Mouse (Mus musculus) limb, embryonic 13.5 days (tissue): ENCODE measurements around the gene Syde2. TPM values are rescaled to one million over a fixed set of nuclear protein-coding genes. Genes with fewer than 3 reads are reported as not detected.
A peak's percentile ranks its signal among the peaks of the same experiment; 100 is the strongest.

Experiments used
- ATAC-seq: fragments of 200-750 bp; cut with Nextera tagmentation; 2 replicates; pipeline ENCODE4 v1.8.0; 2017; ENCODE audit warnings: low read depth, moderate number of reproducible peaks, moderate TSS enrichment; ENCODE audit not compliant: low FRiP score
- H3K27ac ChIP-seq: fragments of 300-500 bp; sonication (generic); 2 replicates; pipeline ENCODE4 v1.5.1; 2015; ENCODE audit warnings: inconsistent platforms, mild to moderate bottlenecking, moderate library complexity
- H3K27me3 ChIP-seq: fragments of 300-500 bp; sonication (generic); 2 replicates; pipeline ENCODE4 v1.6.1; 2015; ENCODE audit warnings: mild to moderate bottlenecking, inconsistent platforms
- H3K36me3 ChIP-seq: fragments of 300-500 bp; sonication (generic); 2 replicates; pipeline ENCODE4 v1.6.1; 2015; ENCODE audit warnings: inconsistent platforms, mild to moderate bottlenecking, moderate library complexity
- H3K4me1 ChIP-seq: fragments of 300-500 bp; sonication (generic); 2 replicates; pipeline ENCODE4 v1.6.1; 2015; ENCODE audit warnings: inconsistent platforms
- H3K4me2 ChIP-seq: fragments of 300-500 bp; sonication (generic); replicated peaks from 2 replicates; pipeline ENCODE4 v1.6.1; 2015; ENCODE audit warnings: inconsistent platforms, mild to moderate bottlenecking, moderate library complexity
- H3K4me3 ChIP-seq: fragments of 300-500 bp; sonication (generic); 2 replicates; pipeline ENCODE4 v1.5.1; 2015; ENCODE audit warnings: moderate library complexity, mild to moderate bottlenecking, inconsistent platforms
- H3K9ac ChIP-seq: fragments of 300-500 bp; sonication (generic); 2 replicates; pipeline ENCODE4 v1.6.1; 2015; ENCODE audit warnings: mild to moderate bottlenecking, inconsistent platforms
- H3K9me3 ChIP-seq: fragments of 300-500 bp; sonication (generic); 2 replicates; pipeline ENCODE4 v1.6.1; 2016; ENCODE audit warnings: inconsistent platforms
- WGBS: fragments of 180-500 bp; shearing (Covaris S2); methylation state at CpG from one replicate; pipeline ENCODE4 v1.1.7; 2015; 5-methylcytosine and 5-hydroxymethylcytosine counted together
- polyA plus RNA-seq: library from polyadenylated mRNA; unstranded; fragments of >200 nt; fragmentation: Nextera tagmentation; extraction: Ambion mirVana; gene quantifications from 2 replicates; pipeline ENCODE4 v1.2.1, GENCODE M21; 2015

Gene Syde2
- polyA plus RNA-seq, 1 experiment from 2014 or later: 1.9 TPM

DNA sequence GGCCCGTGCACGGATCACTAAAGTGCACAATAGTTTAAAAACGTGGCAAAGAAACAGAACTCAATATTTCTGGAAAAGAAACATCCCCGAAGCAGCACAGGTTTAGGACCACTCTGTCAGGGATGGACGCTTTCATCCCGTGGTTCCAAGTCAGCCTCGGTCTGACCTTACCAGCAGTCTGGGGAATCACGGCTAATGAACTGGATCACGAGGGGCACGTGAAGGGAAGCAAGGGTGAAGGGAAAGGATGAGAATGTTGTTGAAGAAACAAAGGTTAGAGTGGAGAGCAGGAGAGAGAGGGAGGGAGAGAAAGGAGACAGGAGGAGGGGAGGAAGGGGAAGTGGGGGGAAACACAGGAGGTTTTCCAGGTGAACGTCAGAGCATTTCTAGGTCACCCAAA, 58.4 kb downstream of the Syde2 start:
- no peak for ATAC-seq
- H3K27me3 ChIP-seq: no peaks in the 10 kb centered on the region
- H3K4me3 ChIP-seq: no peak overlapping the region
- 81% methylated on average over 11 of the region's 11 CpGs for WGBS
- H3K4me1 ChIP-seq: peaks cover 15% of the 10 kb centered on the region
- H3K4me2 ChIP-seq: no peak overlapping the region
- no peaks in the 10 kb centered on the region for H3K9me3 ChIP-seq
- H3K27ac ChIP-seq: no peak overlapping the region
- no peak overlapping the region for H3K9ac ChIP-seq
- no peaks in the 10 kb centered on the region for H3K36me3 ChIP-seq

DNA sequence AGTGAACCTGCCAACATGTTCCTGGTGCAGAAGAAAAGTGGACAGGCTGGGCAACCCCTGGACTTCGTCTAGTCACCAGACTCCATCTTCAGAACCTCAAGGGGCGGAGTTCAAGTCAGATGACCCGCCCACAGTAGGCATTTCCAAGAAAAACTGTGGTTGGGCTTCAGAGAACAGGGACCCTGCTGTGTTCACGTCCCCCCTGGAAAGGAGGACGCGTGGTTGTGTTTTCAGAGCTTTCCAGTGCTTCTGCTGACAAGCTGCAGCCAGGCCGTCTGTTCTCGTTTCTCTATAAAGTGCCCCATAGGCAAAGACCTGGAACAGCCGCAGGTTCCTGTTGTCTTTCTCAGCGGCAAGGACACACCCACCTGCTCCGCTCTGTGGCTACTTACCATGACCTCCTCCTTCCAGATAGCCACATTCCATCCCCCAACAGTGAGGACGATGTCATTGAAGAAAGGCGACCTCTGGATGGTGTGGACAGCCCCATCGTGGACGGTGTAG, 60.1 kb downstream of the Syde2 start:
- no peak overlapping the region for H3K27ac ChIP-seq
- WGBS: 22% methylated on average over 15 of the region's 15 CpGs
- ATAC-seq: peak; percentile 59; the same call in 1 of the 2 replicates
- H3K9ac ChIP-seq: no peak overlapping the region
- peak overlapping the region; percentile 42 for H3K4me2 ChIP-seq
- H3K36me3 ChIP-seq: no peaks in the 10 kb centered on the region
- no peaks in the 10 kb centered on the region for H3K9me3 ChIP-seq
- H3K4me3 ChIP-seq: no peak overlapping the region
- H3K4me1 ChIP-seq: peaks cover 25% of the 10 kb centered on the region
- H3K27me3 ChIP-seq: no peaks in the 10 kb centered on the region

DNA sequence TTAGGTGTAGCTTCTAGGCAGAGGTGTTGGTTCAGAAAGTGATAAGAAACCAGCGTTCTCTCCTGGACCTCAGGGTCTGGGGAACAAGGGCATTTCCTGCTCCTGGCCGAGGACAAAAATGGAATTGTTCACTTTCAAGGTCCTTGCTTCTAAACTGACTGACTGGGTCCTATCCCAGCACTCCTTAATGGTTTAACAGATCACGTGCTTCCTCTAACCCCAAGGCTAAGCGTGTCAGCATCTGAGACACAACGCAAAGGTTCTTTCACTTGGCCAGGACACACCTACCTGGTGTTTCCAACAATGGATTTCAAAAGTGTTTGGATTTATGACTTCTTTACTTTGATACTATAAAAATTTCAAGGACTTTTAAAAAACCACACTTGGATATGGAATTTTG, 62.3 kb downstream of the Syde2 start:
- H3K4me2 ChIP-seq: no peak overlapping the region
- H3K4me1 ChIP-seq: peaks cover 26% of the 10 kb centered on the region
- peaks cover 3% of the 10 kb centered on the region; the same call in 1 of the 2 replicates for H3K27me3 ChIP-seq
- H3K9me3 ChIP-seq: no peaks in the 10 kb centered on the region
- H3K4me3 ChIP-seq: no peak overlapping the region
- H3K36me3 ChIP-seq: no peaks in the 10 kb centered on the region
- no peak for ATAC-seq
- 81% methylated on average over 5 of the region's 5 CpGs for WGBS
- H3K27ac ChIP-seq: no peak overlapping the region
- H3K9ac ChIP-seq: no peak overlapping the region

DNA sequence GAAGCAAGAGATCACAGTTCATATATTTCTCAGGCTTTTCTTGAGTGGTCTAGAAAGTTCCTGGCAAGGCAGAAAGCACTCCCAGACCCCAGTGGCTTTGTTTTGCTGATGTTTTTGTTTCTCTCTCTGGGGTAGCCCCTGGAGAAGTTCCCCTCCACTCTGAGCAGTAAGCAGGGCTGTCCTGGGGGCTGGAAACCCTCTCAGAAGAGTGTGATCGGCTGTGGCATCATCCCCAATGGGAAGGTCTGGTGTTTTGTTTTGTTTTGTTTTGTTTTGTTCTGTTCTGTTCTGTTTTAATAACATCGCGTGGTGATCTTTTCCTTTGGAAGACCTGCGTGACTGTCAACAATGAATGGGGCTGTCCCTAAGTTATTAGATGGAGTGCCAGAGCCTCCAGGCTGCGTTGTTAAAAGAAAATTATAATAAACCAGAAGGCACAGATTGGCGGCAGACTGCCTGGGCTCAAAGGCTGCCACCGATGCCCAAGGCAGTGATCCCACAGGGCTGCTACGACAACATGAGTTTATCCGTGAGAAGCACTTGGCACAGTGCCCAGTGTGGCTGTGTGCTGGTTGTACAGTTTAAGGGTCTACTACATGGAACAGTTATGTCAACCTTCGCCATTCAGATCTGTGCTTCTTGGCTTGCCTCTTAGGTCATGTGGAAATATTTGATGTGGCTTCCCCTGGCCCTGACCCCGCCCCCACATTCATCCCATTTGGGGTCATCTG, 63.8 kb downstream of the Syde2 start:
- Histone ChIP-seq H3K9ac (no peak overlapping the region), H3K36me3 (no peaks in the 10 kb centered on the region), H3K27me3 (peaks cover 4% of the 10 kb centered on the region; the same call in 1 of the 2 replicates), H3K4me1 (peaks cover 22% of the 10 kb centered on the region), H3K4me2 (0 out of 2 replicates have a peak overlapping the region, but pooled peaks have one; percentile 19), H3K27ac (peak overlapping the region; percentile 63; the same call in 1 of the 2 replicates), H3K9me3 (no peaks in the 10 kb centered on the region), H3K4me3 (no peak overlapping the region)
- 38% methylated on average over 11 of the region's 11 CpGs for WGBS
- peak; percentile 58; the same call in 1 of the 2 replicates for ATAC-seq

DNA sequence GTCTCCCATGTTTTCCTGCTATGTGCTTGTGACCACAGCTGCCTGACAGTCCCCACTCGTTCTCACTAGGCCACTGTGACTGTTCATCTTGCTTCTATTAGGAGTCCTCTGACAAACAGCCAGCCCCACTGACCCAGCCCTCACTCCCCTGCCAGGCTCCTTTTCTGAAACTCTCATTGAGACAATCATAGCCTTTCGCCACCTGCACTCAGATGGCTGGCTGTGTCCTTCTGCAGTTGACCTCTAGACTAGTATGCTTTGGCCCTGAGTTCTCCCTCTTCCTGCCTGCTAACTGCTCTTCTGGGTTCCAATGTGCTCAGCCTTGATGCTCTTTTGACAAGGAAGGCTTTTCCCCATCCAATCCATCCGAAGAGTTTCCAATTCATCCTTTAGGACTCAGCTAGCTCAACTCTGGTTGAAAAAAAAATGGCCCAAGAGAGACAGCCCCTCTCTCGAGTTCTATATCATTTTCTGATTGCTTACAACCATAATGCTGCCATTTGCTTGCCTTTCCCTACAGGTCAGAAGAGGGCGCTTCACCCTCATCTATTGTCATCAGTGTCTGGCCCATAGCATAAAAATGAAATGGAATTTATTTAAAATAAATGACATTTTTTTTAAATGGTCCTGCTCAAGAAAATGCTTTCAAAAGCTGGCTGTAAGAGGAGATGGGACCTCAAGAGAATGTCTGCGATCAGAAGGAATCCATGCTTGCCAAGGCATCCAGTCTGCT, 65.6 kb downstream of the Syde2 start:
- H3K4me3 ChIP-seq: no peak overlapping the region
- peaks cover 13% of the 10 kb centered on the region for H3K4me1 ChIP-seq
- H3K27me3 ChIP-seq: peaks cover 4% of the 10 kb centered on the region; the same call in 1 of the 2 replicates
- no peaks in the 10 kb centered on the region for H3K9me3 ChIP-seq
- no peak for ATAC-seq
- H3K27ac ChIP-seq: no peak overlapping the region
- H3K9ac ChIP-seq: no peak overlapping the region
- no peaks in the 10 kb centered on the region for H3K36me3 ChIP-seq
- 75% methylated on average over 6 of the region's 6 CpGs for WGBS
- no peak overlapping the region for H3K4me2 ChIP-seq

DNA sequence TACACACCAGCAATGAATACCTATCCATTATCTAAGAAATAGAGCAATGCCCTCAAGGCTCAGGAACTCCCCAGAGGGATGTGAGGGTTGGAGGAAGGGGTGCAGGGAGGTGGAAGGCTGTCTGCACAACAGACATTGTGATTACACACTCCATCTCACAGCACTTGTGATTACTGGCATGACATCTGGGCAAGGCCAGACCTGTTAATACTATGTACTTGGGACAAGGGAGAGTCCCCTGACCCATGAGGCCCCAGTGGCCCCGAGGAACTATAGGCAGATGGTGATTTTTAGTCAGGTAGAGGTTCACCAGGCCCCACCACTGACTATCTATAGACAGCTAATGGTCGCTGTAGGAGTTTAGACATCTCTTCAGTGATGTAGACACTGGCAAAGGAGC, 66.2 kb downstream of the Syde2 start:
- no peak overlapping the region for H3K4me2 ChIP-seq
- no peak overlapping the region for H3K9ac ChIP-seq
- no peaks in the 10 kb centered on the region for H3K36me3 ChIP-seq
- H3K4me1 ChIP-seq: peaks cover 13% of the 10 kb centered on the region
- no peak overlapping the region for H3K27ac ChIP-seq
- H3K9me3 ChIP-seq: no peaks in the 10 kb centered on the region
- ATAC-seq: no peak
- H3K4me3 ChIP-seq: no peak overlapping the region
- WGBS: 75% methylated on average over 2 of the region's 2 CpGs
- H3K27me3 ChIP-seq: peaks cover 4% of the 10 kb centered on the region; the same call in 1 of the 2 replicates

DNA sequence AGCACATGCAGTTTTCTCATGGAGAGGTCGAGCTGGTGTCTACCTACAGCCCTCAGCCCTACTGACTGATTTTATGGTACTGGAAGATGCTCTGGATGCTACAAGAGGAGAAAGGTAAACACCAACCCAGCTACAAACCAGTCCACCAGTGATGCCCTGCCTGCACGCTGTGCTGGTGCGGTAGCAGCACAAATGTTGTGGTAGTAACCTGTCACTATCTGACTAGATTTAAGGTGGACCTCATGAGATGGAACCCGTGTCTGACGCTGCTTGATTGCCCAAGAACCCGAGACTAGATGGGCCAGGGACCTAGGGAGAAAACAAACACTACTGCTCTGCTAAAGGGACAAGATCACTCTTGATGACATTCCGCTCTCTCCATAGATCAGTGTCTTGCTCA, 69.5 kb downstream of the Syde2 start:
- Histone ChIP-seq H3K4me2 (no peak overlapping the region), H3K27me3 (peaks cover 4% of the 10 kb centered on the region; the same call in 1 of the 2 replicates), H3K27ac (no peak overlapping the region), H3K4me1 (peaks cover 14% of the 10 kb centered on the region), H3K36me3 (no peaks in the 10 kb centered on the region), H3K9me3 (no peaks in the 10 kb centered on the region), H3K4me3 (no peak overlapping the region), H3K9ac (no peak overlapping the region)
- ATAC-seq: no peak
- WGBS: 81% methylated on average over 7 of the region's 7 CpGs

DNA sequence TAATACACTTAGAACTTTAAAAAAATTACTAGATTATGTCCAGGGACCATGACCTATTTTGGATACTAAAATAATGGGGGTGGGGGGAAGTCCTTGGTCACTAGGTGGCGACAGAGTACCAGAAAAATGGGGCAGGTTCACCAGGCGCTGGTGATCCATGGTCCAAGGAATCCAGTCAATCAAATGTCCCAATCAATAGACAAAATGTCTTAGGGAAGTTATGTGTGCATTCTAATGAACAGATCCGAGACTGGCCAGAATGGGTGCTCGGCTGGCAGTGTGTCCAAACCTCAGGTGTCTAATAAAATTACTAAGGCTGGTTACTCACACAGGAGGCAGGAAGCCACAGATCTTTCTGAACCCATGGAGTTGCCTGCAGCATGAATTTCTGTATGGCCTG, 70.6 kb downstream of the Syde2 start:
- no peaks in the 10 kb centered on the region for H3K9me3 ChIP-seq
- no peak overlapping the region for H3K4me2 ChIP-seq
- H3K4me1 ChIP-seq: peaks cover 9% of the 10 kb centered on the region
- 17% methylated on average over 4 of the region's 4 CpGs for WGBS
- H3K4me3 ChIP-seq: no peak overlapping the region
- H3K27me3 ChIP-seq: peaks cover 4% of the 10 kb centered on the region; the same call in 1 of the 2 replicates
- no peak overlapping the region for H3K9ac ChIP-seq
- ATAC-seq: peak; percentile 44; the same call in 1 of the 2 replicates
- H3K36me3 ChIP-seq: no peaks in the 10 kb centered on the region
- no peak overlapping the region for H3K27ac ChIP-seq

DNA sequence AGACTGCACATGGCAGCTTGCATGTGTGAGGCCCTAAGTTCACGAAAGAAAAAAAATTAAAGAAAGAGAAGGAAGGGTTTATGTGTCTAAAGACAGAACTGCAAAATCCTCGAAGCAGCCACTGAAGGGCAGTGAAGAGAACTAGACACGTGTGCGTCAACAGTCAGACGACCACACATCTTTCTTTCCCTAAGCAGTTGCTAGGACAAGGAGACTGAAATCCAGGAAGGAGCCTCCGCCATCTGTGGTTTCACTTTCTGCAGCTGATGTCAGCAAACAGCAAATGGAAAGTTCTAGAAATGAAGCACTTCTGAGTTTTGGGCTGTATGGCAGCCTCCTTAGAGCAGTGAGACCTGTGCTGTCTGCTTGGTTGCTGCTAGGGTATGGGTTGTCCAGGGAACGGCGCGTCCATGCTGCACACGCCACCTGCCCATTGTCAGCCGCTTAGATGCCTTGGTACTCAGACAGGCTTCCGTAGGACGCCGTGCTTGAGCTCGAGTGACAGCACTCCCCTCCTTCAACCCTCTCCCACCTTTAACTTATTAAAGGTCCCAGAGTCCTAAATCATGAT, 71.8 kb downstream of the Syde2 start:
- Histone ChIP-seq H3K4me2 (peak overlapping the region; percentile 20; the same call in 1 of the 2 replicates), H3K4me1 (peaks cover 9% of the 10 kb centered on the region), H3K27me3 (peaks cover 4% of the 10 kb centered on the region; the same call in 1 of the 2 replicates), H3K9me3 (no peaks in the 10 kb centered on the region), H3K36me3 (no peaks in the 10 kb centered on the region), H3K27ac (no peak overlapping the region), H3K9ac (no peak overlapping the region), H3K4me3 (no peak overlapping the region)
- ATAC-seq: no peak
- 64% methylated on average over 15 of the region's 15 CpGs for WGBS

DNA sequence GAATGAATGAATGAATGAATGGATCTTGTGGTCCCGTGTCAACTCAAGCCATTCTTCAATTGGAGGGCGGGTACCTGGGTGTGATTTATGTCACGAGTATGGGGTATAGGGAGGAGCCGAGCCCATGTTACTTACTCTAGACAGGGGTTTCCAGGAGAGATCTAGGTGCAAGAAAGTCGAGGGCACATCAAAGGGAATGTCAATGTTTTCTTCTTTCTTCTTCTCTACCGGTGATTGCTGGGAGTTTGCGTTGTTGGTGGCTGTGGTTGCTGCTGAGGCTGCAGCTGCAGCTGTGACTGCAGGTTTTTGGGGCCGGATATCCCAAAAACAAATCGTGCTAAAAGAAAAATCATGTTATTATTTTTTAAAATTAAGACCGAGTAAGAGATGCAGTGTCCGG, 75.5 kb downstream of the Syde2 start:
- Histone ChIP-seq H3K36me3 (no peaks in the 10 kb centered on the region), H3K27me3 (no peaks in the 10 kb centered on the region), H3K27ac (no peak overlapping the region), H3K4me2 (no peak overlapping the region), H3K4me3 (no peak overlapping the region), H3K9me3 (no peaks in the 10 kb centered on the region), H3K4me1 (peaks cover 9% of the 10 kb centered on the region), H3K9ac (no peak overlapping the region)
- no peak for ATAC-seq
- 82% methylated on average over 11 of the region's 11 CpGs for WGBS

DNA sequence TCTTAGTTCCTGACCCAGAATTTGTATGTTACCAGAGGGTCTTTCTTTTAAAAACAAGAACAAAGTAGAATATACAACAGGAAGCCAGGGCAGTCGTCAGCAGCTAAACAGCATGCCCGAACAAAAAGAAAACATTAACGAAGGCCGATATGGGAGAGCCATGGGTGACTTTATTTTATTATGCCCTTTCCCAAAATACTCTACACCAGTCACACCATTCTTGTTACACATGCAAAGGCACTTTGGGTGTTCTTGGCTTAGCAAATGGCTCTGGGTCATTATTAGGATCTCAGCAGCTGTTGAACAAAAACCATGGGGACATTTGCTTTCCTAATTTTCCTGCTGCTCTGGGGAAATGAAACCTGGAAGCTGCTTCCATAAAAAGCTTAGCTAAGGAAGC, 81.6 kb downstream of the Syde2 start:
- no peak overlapping the region for H3K4me2 ChIP-seq
- H3K27me3 ChIP-seq: no peaks in the 10 kb centered on the region
- H3K9me3 ChIP-seq: no peaks in the 10 kb centered on the region
- no peaks in the 10 kb centered on the region for H3K4me1 ChIP-seq
- 41% methylated on average over 4 of the region's 4 CpGs for WGBS
- H3K9ac ChIP-seq: no peak overlapping the region
- no peak overlapping the region for H3K27ac ChIP-seq
- H3K36me3 ChIP-seq: no peaks in the 10 kb centered on the region
- no peak for ATAC-seq
- H3K4me3 ChIP-seq: no peak overlapping the region
